Mouse (Mus musculus) ES-E14 (cell line): ENCODE data around the gene Katnal1.

Experiments
- CHD2 ChIP-seq: IDR thresholded peaks from 2 replicates; pipeline ENCODE4 v1.6.1; 2014; ENCODE audit warnings: mild to moderate bottlenecking, low read depth, low read length, inconsistent platforms
- HCFC1 ChIP-seq: IDR thresholded peaks from 2 replicates; pipeline ENCODE4 v1.6.1; 2012; ENCODE audit warnings: low read length, inconsistent platforms, borderline replicate concordance; ENCODE audit not compliant: insufficient read depth
- MAFK ChIP-seq: IDR thresholded peaks from 2 replicates; pipeline ENCODE4 v1.6.1; 2014; ENCODE audit warnings: mild to moderate bottlenecking, low read depth, low read length, inconsistent platforms; ENCODE audit not compliant: insufficient read depth

- TF ChIP-seq MAFK (no peak), HCFC1 (no peak), CHD2 (no peak)
Measured at GRCm38 (mm10) chr5:148934457-148934856, 5.3 kb upstream of the Katnal1 start.
